Mouse (Mus musculus): ENCODE results near the gene Erbb3.

Gene Erbb3

DNA sequence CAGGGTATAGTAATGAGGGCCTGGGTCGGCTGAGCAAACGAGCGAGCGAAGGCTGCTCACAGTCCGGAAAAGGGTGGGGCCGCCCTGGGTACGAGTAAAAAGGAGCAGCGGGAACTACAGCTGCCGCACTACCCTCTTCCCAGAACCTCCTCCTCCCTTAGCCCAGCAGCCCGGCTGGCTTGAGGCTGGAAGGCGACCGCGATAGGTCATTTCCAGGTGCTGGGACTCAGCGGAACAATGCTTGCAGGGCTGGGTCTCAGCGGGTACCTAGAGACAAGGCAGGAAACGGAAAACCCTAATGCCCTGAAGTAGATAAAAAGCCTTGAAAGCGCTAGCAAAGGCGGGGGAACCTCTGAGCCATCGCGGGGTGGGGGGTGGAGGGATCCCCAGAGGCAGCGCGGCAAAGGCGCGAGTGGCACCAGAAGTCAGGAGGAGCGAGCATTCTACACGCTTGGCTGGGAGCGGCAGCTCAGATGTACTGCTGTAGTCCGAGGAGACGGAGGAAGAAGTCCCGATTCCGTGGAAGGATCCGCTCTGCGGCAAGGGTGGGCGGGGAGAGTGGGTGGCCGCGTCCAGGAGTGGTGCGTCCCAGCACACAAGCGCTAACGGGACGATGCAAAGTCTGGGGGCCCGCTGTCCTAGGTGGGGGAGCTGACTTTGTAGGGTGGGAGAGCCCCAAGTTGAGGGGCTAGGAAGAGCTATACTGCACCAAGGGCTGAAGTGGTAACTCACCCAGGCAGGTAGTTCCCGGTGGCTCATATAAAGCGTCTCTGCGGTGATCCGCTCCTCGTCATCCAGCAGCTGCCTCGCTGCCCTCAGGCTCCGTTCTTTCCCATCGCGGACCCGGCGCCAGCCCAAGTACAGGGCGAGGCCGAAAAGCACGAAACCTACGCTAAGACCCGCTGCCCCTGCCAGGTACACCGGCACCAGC, 64.5 kb downstream of the Erbb3 start:
- DNase-seq, result peak; percentile 54

DNA sequence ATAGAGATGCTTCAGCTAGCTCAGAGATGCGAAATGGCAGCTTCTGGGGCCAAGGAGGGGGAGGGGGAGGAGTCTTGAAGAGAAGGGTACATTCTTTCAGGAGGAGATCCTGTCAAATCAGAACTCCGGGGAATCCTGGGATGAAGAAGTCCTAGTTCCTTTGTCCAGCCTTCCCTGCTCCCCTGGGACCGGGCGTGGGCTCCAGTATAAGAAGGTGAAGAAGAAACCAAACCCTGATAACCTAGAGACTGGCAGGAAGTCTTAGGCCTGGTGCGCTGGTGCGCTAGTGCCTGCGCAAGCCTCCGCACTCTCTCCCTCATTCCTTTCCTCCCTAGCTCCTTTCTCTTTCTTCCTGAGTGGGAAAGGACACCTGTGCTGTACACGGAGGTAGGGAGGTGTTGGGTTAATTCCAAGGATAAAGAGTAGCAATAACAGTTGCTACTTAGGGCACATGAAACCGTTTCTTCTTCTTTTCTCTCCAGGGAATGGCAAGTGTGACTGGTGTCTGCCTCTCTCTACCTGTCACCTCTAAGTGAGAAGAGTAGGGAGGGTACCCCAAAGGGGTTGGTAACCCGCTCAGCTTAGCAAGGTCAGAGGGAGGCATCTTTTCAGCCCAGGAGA, 65.2 kb downstream of the Erbb3 start:
- DNase-seq, result peak; percentile 52

DNA sequence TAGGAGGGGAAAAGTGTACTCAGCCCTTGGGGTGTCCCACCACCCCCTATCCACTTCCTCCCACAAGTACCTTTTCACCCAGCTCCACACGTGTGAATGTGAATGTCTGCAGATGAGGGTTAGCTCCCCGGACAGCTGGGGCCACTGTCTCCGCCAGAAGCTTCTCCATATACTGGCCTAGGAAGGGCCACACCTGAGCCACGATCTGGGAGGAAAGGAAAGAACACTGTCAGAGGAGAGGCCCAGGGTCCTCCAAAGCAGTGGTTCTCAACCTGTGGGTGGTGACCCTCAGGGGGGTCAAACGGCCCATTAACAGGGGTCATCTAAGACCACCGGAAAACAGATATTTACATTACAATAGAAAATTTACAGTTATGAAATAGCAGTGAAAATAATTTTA, 67.1 kb downstream of the Erbb3 start:
- DNase-seq, result no peak

GRCm38 (mm10) chr10:128520591-128520990, 68.9 kb downstream of the Erbb3 start:
- no peak for DNase-seq

GRCm38 (mm10) chr10:128518833-128519232, 70.6 kb downstream of the Erbb3 start:
- DNase-seq, result peak; percentile 70

All from cerebellum, adult 9-10 months (tissue).